Mouse (Mus musculus) hindbrain, embryonic 12.5 days (tissue): ENCODE data around the gene Tnfrsf14. TPM values are rescaled to one million over a fixed set of nuclear protein-coding genes. Genes with fewer than 3 reads are reported as not detected.

Experiments
- ATAC-seq: fragments of 200-750 bp; cut with Nextera tagmentation; 2 replicates; pipeline ENCODE4 v1.8.0; 2017; ENCODE audit warnings: moderate TSS enrichment; ENCODE audit not compliant: low FRiP score
- H3K27ac ChIP-seq: fragments of 300-500 bp; sonication (generic); 2 replicates; pipeline ENCODE4 v1.5.1; 2016; ENCODE audit warnings: mild to moderate bottlenecking
- H3K27me3 ChIP-seq: fragments of 300-500 bp; sonication (generic); 2 replicates; pipeline ENCODE4 v1.6.1; 2016; ENCODE audit warnings: mild to moderate bottlenecking
- H3K36me3 ChIP-seq: fragments of 300-500 bp; sonication (generic); 2 replicates; pipeline ENCODE4 v1.6.1; 2016; ENCODE audit warnings: mild to moderate bottlenecking
- H3K4me1 ChIP-seq: fragments of 300-500 bp; sonication (generic); 2 replicates; pipeline ENCODE4 v1.6.1; 2016
- H3K4me2 ChIP-seq: fragments of 300-500 bp; sonication (generic); replicated peaks from 2 replicates; pipeline ENCODE4 v1.6.1; 2016; ENCODE audit warnings: mild to moderate bottlenecking
- H3K4me3 ChIP-seq: fragments of 300-500 bp; sonication (generic); 2 replicates; pipeline ENCODE4 v1.5.1; 2016; ENCODE audit warnings: mild to moderate bottlenecking
- H3K9ac ChIP-seq: fragments of 300-500 bp; sonication (generic); 2 replicates; pipeline ENCODE4 v1.6.1; 2016; ENCODE audit warnings: mild to moderate bottlenecking, moderate library complexity
- H3K9me3 ChIP-seq: fragments of 300-500 bp; sonication (generic); replicated peaks from 2 replicates; pipeline ENCODE4 v1.6.1; 2016; ENCODE audit warnings: mild to moderate bottlenecking
- WGBS: fragments of 180-500 bp; shearing (Covaris S2); methylation state at CpG from one replicate; pipeline ENCODE4 v1.1.7; 2016; 5-methylcytosine and 5-hydroxymethylcytosine counted together
- polyA plus RNA-seq: library from polyadenylated mRNA; unstranded; fragments of >200 nt; fragmentation: Nextera tagmentation; extraction: Ambion mirVana; gene quantifications from 2 replicates; pipeline ENCODE4 v1.2.1, GENCODE M21; 2016

The Tnfrsf14 gene
- polyA plus RNA-seq, 1 experiment from 2014 or later: 0.97 TPM

DNA sequence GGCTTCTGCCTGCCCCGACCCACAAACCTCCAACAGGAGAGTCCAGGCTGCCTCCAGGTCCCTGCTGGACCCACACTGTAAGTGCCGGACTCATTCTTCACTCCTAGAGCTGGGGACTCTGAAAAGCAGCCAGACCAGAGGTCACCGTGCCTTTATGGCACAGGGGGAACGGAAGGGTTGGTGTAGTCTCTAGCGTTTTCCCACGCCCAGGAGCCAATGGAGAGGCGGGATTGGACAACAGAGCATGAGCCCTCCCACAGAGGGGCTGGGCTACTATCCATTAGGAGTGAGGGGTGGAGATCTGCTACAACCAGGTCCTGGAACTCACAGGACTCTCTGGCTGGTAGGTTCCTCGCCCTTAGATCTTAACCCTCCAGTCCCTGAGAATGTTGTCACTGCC lies 18.0 kb upstream of the Tnfrsf14 start:
- ATAC-seq: peak; percentile 69
- H3K4me1 ChIP-seq: peaks cover 48% of the 10 kb centered on the region
- peak overlapping the region; percentile 27 for H3K4me3 ChIP-seq

DNA sequence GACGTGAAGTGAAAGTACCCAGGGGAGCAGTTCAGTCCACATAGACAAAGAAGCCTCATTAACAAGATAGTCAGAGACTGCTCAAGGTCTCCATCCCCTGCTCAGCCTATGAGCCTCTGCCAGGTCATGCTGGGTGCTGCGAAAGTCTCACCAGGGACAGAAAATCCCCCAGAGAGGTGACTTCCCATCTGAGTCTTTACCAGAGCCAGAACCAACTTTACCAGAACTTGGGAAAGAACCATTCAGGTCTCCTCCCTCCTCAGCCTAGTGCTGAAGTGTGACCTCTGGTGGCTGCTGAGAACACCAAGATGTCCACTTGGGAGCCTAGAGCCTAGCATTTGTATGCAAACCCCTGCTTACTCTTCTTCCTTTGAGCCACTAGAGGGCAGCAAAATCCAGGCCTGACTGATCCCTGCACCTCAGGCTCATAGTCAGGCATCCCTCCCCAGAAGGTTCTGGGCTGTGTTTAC lies 15.8 kb upstream of the Tnfrsf14 start:
- Histone ChIP-seq H3K4me3 (no peak overlapping the region), H3K36me3 (no peaks in the 10 kb centered on the region), H3K27ac (no peak overlapping the region), H3K9me3 (no peaks in the 10 kb centered on the region), H3K4me1 (peaks cover 37% of the 10 kb centered on the region), H3K9ac (no peak overlapping the region), H3K4me2 (no peak overlapping the region), H3K27me3 (peaks cover 12% of the 10 kb centered on the region)
- WGBS: 19% methylated on average over 2 of the region's 2 CpGs
- peak; percentile 57 for ATAC-seq

More for the DNA sequence above, 18.0 kb upstream of the Tnfrsf14 start:
- no peaks in the 10 kb centered on the region for H3K36me3 ChIP-seq
- WGBS: 1% methylated on average over 8 of the region's 8 CpGs
- peak overlapping the region; percentile 69 for H3K27ac ChIP-seq
- H3K9ac ChIP-seq: peak overlapping the region; percentile 49; the same call in 1 of the 2 replicates
- H3K9me3 ChIP-seq: no peaks in the 10 kb centered on the region
- H3K4me2 ChIP-seq: peak overlapping the region; percentile 57
- peaks cover 27% of the 10 kb centered on the region for H3K27me3 ChIP-seq

DNA sequence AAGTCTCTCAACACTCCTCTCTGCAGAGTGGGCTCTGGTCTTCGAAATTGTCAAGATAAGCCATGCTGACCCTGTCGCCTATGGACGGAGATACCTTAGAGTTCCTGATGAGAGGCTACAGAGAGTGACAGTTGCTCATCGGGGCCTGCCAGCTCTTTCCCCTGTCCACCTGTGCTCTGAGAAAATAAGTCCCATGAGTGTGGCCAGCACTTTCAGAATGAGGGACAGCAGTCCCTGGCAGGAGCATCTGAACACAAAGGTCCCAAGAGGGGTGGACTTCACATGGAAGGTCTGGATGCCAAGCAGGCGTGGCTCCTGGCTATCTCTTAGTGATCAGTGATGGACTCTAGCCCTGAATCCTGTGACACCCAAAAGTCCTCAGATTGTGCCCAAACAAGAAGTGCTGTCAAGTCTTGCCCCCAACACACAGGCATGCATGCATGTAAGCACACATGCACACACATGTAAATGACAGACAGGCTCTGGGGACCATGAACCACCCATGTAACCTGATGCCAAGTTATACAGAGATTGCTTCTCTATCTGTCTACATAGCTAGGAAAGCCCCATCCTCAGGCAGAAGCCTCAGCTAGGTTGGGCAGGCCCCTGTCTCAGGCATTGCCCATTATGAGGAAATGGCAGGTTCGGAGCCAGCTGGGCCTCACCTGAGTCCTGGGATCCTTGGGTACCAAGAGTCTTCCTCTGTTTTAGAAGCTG lies 15.1 kb upstream of the Tnfrsf14 start:
- H3K27ac ChIP-seq: no peak overlapping the region
- no peaks in the 10 kb centered on the region for H3K36me3 ChIP-seq
- no peak overlapping the region for H3K9ac ChIP-seq
- no peaks in the 10 kb centered on the region for H3K9me3 ChIP-seq
- ATAC-seq: no peak
- WGBS: 91% methylated on average over 6 of the region's 6 CpGs
- H3K4me3 ChIP-seq: no peak overlapping the region
- H3K4me1 ChIP-seq: peaks cover 30% of the 10 kb centered on the region
- no peak overlapping the region for H3K4me2 ChIP-seq
- H3K27me3 ChIP-seq: peaks cover 5% of the 10 kb centered on the region

DNA sequence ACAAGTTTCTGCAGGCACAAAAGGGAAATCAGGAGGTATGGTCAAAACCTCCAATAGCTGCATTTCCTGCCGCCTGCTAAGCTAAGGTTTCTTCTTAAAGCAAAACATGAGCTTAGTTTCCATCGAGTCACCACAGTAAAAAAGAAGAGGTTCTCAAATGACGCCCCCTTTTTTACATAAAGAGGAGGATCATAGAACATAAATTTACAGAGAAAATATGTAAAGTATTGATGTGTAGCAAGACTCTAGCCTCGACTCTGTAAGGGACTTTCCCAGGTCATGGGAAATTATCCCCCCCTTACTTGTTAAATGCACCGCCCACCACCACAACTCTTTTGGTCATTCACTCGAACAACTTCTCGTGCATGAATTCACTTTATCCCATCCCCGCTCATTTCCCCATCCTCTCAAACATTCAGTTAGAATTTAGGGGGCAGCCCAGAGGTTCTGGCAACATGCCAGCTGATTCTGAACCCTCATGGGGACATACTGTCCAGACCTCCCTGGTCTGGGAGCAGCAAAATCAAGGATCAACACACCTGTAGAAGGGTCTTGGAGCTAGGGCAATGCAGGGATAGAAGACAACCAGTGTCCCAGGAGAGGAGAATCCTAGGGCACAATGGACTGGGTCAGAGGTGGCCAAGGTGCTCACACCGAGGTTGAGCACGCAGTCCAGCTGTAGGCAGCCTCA lies 14.4 kb upstream of the Tnfrsf14 start:
- Histone ChIP-seq H3K27me3 (no peaks in the 10 kb centered on the region), H3K4me2 (no peak overlapping the region), H3K4me1 (peaks cover 26% of the 10 kb centered on the region), H3K9ac (no peak overlapping the region), H3K9me3 (no peaks in the 10 kb centered on the region), H3K4me3 (no peak overlapping the region), H3K36me3 (no peaks in the 10 kb centered on the region), H3K27ac (no peak overlapping the region)
- 89% methylated on average over 10 of the region's 10 CpGs for WGBS
- ATAC-seq: no peak

DNA sequence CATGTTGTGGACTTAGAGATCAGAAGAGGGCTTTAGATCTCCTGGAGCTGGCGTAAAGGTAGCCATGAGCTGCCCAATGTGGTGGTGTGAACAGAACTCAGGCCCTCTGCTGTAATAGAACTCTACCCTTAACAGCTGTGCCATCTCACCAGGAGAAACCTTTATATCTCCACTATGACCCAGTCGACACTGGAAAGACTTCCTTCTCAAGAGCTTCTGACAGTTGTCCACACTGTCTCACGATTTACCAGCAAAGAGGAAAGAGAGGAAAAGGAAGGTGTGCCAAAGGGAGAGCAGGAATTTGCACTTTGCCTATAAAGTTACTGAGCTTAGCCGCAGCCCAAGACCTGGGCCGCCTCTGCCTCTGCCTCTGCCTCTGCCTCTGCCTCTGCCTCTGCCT lies 13.5 kb upstream of the Tnfrsf14 start:
- Histone ChIP-seq H3K4me2 (no peak overlapping the region), H3K9me3 (no peaks in the 10 kb centered on the region), H3K27ac (no peak overlapping the region), H3K4me3 (no peak overlapping the region), H3K27me3 (no peaks in the 10 kb centered on the region), H3K4me1 (peaks cover 21% of the 10 kb centered on the region), H3K9ac (no peak overlapping the region), H3K36me3 (no peaks in the 10 kb centered on the region)
- ATAC-seq: no peak
- WGBS: 87% methylated on average over 5 of the region's 5 CpGs

DNA sequence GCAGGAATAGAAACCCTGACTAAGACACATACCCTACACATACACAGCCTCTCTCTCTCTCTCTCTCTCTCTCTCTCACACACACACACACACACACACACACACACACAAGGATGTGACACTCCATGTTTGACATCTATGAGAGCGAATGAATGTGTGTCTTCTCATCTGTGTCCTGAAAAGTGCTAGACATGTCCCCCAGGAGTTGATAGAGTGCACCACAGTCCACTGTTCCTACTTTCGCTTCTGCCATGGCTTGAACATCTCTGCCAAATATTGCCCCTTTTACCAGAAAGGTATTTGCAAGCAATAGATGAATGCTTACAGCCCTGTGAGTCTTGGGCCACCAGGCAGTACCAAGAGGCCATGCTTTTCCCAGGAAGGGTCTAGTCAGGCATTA lies 11.8 kb upstream of the Tnfrsf14 start:
- no peak overlapping the region for H3K9ac ChIP-seq
- WGBS: 93% methylated on average over 2 of the region's 2 CpGs
- no peaks in the 10 kb centered on the region for H3K9me3 ChIP-seq
- ATAC-seq: no peak
- H3K4me3 ChIP-seq: no peak overlapping the region
- H3K27me3 ChIP-seq: no peaks in the 10 kb centered on the region
- peaks cover 6% of the 10 kb centered on the region for H3K4me1 ChIP-seq
- no peak overlapping the region for H3K4me2 ChIP-seq
- no peaks in the 10 kb centered on the region for H3K36me3 ChIP-seq
- H3K27ac ChIP-seq: no peak overlapping the region

DNA sequence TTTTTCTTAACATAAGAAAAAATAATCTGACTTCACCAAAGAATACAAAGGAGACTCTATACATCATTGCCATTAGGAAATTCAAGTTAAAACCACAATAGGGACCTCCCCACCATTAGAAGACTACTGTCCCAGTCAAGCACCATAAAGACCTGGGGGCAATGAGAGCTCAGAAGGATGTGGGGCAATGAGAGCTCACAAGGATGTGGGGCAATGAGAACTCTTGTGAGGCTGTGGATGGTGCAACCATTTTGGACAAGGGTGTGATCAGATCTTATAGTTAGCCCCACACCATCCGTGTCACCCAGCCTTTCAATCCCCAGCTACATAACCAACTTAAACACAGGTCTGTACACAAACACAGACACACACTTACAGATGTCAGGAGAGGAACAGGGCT lies 9.4 kb upstream of the Tnfrsf14 start:
- H3K4me1 ChIP-seq: no peaks in the 10 kb centered on the region
- 94% methylated on average over 1 of the region's 1 CpGs for WGBS
- no peak for ATAC-seq

DNA sequence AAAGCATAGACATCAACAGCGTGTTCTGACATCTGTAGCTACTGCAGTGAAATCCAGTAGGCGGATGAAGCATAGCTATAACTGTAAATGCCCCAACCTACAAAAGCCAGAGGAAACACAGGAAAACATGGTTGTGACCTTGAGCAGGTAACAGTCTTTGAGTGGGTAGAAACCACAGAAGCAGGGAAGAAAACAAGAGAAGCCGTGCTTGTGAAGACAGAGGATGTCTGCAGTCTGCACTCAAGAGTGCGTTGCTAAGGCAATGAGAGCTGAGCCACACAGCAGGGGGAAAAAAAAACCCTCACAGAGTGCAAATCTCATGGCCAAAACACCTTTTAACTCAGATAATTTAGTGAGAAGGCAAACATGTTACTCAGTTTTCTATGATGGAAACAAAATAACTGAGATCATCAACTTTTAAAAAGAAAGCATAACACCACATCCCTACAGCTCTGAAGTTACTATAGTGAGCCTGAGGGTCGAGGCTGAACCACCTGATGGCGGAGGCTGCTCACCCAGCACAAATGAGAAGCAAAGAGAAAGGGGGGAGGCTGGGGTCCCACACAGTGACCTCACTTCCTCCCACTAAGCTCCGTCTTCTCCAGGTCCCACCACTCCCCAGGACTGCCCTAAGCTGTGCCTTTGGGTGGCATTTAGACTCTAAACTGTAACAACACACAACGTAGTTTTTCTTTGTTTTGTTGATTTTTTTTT lies 8.3 kb upstream of the Tnfrsf14 start:
- Histone ChIP-seq H3K4me3 (no peak overlapping the region), H3K9me3 (no peaks in the 10 kb centered on the region), H3K9ac (no peak overlapping the region), H3K36me3 (no peaks in the 10 kb centered on the region), H3K27ac (no peak overlapping the region), H3K4me2 (no peak overlapping the region), H3K4me1 (no peaks in the 10 kb centered on the region), H3K27me3 (no peaks in the 10 kb centered on the region)
- no peak for ATAC-seq
- WGBS: 48% methylated on average over 8 of the region's 8 CpGs

More for the DNA sequence above, 9.4 kb upstream of the Tnfrsf14 start:
- Histone ChIP-seq H3K9ac (no peak overlapping the region), H3K4me2 (no peak overlapping the region), H3K27ac (no peak overlapping the region), H3K4me3 (no peak overlapping the region), H3K9me3 (no peaks in the 10 kb centered on the region), H3K36me3 (no peaks in the 10 kb centered on the region), H3K27me3 (no peaks in the 10 kb centered on the region)

DNA sequence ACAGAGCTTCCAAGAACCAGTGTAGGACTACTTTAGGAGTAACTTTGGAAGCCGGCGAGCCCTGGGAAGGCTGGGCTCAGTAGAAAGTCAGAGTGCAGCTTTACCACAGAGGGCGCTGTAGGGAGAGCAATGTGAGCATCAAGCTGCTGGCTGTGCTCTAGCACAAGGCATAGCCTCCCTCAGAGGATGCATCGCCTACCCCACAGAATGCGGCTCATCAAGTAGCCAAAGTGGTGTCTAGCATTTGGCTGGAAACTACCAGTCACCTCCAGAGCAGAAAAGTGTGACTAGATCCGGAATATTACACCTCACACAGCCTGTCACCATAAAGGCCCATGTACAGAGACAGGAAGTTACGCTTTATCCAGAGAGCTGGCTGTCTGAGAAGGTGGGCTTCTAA lies 7.4 kb upstream of the Tnfrsf14 start:
- no peaks in the 10 kb centered on the region for H3K27me3 ChIP-seq
- no peaks in the 10 kb centered on the region for H3K36me3 ChIP-seq
- no peak overlapping the region for H3K9ac ChIP-seq
- no peak overlapping the region for H3K4me2 ChIP-seq
- 84% methylated on average over 7 of the region's 7 CpGs for WGBS
- no peaks in the 10 kb centered on the region for H3K9me3 ChIP-seq
- H3K27ac ChIP-seq: no peak overlapping the region
- ATAC-seq: no peak
- no peak overlapping the region for H3K4me3 ChIP-seq
- H3K4me1 ChIP-seq: no peaks in the 10 kb centered on the region

DNA sequence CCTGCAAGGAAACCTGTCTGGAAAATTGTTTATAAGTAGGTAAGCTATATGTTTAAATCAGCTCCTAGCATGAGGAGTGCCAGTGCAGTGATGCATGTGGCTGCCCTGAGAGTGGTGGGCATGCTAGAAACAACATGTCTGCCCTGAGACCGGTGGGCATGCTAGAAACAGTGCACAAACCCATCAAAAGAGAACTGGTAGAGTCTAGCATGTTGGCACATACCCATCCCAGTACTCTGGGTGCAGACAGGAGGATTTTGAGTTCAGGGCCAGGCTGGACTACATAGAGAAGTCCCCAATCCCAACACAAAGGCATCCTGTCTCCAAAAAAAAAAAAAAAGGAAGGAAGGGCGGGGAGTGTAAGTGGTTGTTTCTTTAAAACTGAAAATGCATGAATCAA lies 6.4 kb upstream of the Tnfrsf14 start:
- Histone ChIP-seq H3K27ac (no peak overlapping the region), H3K4me2 (no peak overlapping the region), H3K4me1 (no peaks in the 10 kb centered on the region), H3K27me3 (no peaks in the 10 kb centered on the region), H3K9ac (no peak overlapping the region), H3K36me3 (no peaks in the 10 kb centered on the region), H3K4me3 (no peak overlapping the region), H3K9me3 (no peaks in the 10 kb centered on the region)
- 88% methylated on average over 2 of the region's 2 CpGs for WGBS
- no peak for ATAC-seq

DNA sequence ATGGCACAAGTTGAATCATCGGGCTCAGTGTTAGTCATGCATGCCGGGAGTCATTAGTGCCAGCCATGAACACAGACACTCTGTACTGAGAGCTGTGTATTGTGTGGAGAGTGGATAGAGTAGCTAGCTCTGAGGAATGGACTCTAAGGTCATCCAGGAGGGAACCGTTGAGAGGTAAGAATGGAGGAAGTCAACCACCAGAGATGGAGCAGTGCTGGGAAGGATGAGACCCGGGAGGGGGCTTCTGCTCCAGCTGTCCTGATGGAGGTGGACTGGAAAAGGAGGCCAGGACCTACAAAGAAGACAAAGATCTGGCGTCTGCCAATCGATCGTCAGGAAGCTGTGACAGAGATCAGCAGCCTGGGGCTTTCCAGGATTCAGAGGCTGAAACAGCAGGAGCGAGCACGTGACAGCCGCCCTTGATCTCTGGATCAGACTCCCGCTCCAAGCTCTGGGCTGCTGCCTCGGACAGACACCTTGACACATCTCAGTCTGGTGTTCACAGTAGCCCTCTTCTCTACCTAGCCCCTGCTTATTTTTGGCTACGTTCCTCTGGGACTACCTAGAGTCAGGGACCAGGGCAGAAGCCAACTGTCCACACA lies 5.0 kb upstream of the Tnfrsf14 start:
- Histone ChIP-seq H3K4me3 (no peak overlapping the region), H3K27me3 (no peaks in the 10 kb centered on the region), H3K27ac (no peak overlapping the region), H3K36me3 (no peaks in the 10 kb centered on the region), H3K4me2 (no peak overlapping the region), H3K9me3 (no peaks in the 10 kb centered on the region), H3K9ac (no peak overlapping the region), H3K4me1 (peaks cover 6% of the 10 kb centered on the region; the same call in 1 of the 2 replicates)
- 55% methylated on average over 13 of the region's 13 CpGs for WGBS
- no peak for ATAC-seq

DNA sequence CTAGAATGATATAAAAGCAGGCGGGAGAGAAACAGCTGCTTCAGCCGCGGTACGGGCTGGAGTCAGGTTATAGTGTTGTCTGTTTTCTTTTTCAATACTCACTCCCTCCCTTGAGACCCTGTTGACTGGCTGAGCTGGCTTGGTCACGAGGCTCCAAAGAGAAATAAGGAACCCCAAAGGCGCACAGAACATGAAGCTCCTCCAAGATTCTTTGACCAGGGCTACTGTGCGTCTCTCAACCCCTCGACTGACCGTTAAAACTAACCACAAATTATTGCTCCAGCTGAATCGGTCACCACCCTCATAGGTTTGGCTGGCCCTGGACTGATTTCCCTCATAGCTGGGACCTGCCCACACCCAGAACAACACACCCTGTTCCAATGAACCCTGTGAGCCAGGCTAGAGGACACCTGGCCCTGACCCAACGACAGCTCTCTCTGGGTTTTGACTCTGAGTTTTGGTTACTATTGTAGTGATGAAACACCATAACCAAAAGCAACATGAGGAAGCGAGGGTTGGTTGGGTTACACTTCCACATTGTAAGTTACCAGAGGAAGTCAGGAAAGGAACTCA lies 811 bp upstream of the Tnfrsf14 start:
- Histone ChIP-seq H3K4me3 (no peak overlapping the region), H3K36me3 (no peaks in the 10 kb centered on the region), H3K27me3 (no peaks in the 10 kb centered on the region), H3K9me3 (no peaks in the 10 kb centered on the region), H3K4me2 (no peak overlapping the region), H3K4me1 (peaks cover 8% of the 10 kb centered on the region; the same call in 1 of the 2 replicates), H3K27ac (no peak overlapping the region), H3K9ac (no peak overlapping the region)
- no peak for ATAC-seq
- 73% methylated on average over 12 of the region's 12 CpGs for WGBS
